Mouse (Mus musculus) heart, adult 11 months (tissue): ENCODE results near the gene Bmpr1a.
A peak's percentile ranks its signal among the peaks of the same experiment; 100 is the strongest.

Experiments
- DNase-seq: peaks from one replicate; pipeline ENCODE4 v3.0.0; 2022

Bmpr1a gene

GRCm38 (mm10) chr14:34503325-34503647, at the start of gene Bmpr1a:
TSS of gene Bmpr1a (minus strand) at chr14:34503341.
- no peak for DNase-seq

GRCm38 (mm10) chr14:34552226-34552625, 49.1 kb upstream of the Bmpr1a start:
- DNase-seq: no peak

GRCm38 (mm10) chr14:34549004-34549671, 46.0 kb upstream of the Bmpr1a start:
- peak; percentile 97 for DNase-seq

- DNase-seq: peak; percentile 97
These were observed 45.4 kb upstream of the Bmpr1a start for GRCm38 (mm10) chr14:34548391-34549001.

- peak; percentile 97 for DNase-seq
These were observed 41.4 kb upstream of the Bmpr1a start for GRCm38 (mm10) chr14:34544545-34544944.

- DNase-seq: peak; percentile 91
These were observed 40.9 kb upstream of the Bmpr1a start for GRCm38 (mm10) chr14:34544001-34544400.

GRCm38 (mm10) chr14:34543596-34543995, 40.5 kb upstream of the Bmpr1a start:
- DNase-seq: peak; percentile 95

GRCm38 (mm10) chr14:34541896-34542295, 38.8 kb upstream of the Bmpr1a start:
- no peak for DNase-seq

- DNase-seq: peak; percentile 98
These were observed 37.6 kb upstream of the Bmpr1a start for GRCm38 (mm10) chr14:34540685-34541162.

GRCm38 (mm10) chr14:34535883-34536282, 32.7 kb upstream of the Bmpr1a start:
- peak; percentile 66 for DNase-seq

- peak; percentile 85 for DNase-seq
These were observed 30.4 kb upstream of the Bmpr1a start for GRCm38 (mm10) chr14:34533537-34533936.

- peak; percentile 88 for DNase-seq
These were observed 29.4 kb upstream of the Bmpr1a start for GRCm38 (mm10) chr14:34532536-34532935.

GRCm38 (mm10) chr14:34528804-34529203, 25.7 kb upstream of the Bmpr1a start:
- peak; percentile 95 for DNase-seq

- no peak for DNase-seq
These were observed 19.6 kb upstream of the Bmpr1a start, which contains the start of gene 9230112D13Rik for GRCm38 (mm10) chr14:34522701-34523100. TSS of gene 9230112D13Rik (minus strand) at chr14:34522801.

GRCm38 (mm10) chr14:34517959-34518544, 14.9 kb upstream of the Bmpr1a start:
- peak; percentile 80 for DNase-seq

- DNase-seq: no peak
These were observed 13.9 kb upstream of the Bmpr1a start for GRCm38 (mm10) chr14:34516960-34517577.

- peak; percentile 62 for DNase-seq
These were observed 12.7 kb upstream of the Bmpr1a start for GRCm38 (mm10) chr14:34515860-34516259.

- DNase-seq: peak; percentile 96
These were observed 11.0 kb upstream of the Bmpr1a start for GRCm38 (mm10) chr14:34514120-34514519.

GRCm38 (mm10) chr14:34512602-34513001, 9.5 kb upstream of the Bmpr1a start:
- DNase-seq: no peak

GRCm38 (mm10) chr14:34511901-34512300, 8.8 kb upstream of the Bmpr1a start:
- no peak for DNase-seq

- DNase-seq: peak; percentile 74
These were observed 5.8 kb upstream of the Bmpr1a start for GRCm38 (mm10) chr14:34508842-34509439.

- DNase-seq: peak; percentile 87
These were observed 5.2 kb upstream of the Bmpr1a start for GRCm38 (mm10) chr14:34508187-34508840.

GRCm38 (mm10) chr14:34505309-34505708, 2.2 kb upstream of the Bmpr1a start:
- peak; percentile 77 for DNase-seq
